Mouse (Mus musculus): ENCODE results near the gene Ncam2. TPM values are rescaled to one million over a fixed set of nuclear protein-coding genes. Genes with fewer than 3 reads are reported as not detected.
"Not testable (repeated sequence)": the region's sequence is repeated elsewhere in the genome, so short reads cannot be mapped to it uniquely, and the experiment has no call there.

The Ncam2 gene
- polyA plus RNA-seq, 1 experiment = not detected

GRCm38 (mm10) chr16:81380434-81380833, 179.9 kb downstream of the Ncam2 start:
- Histone ChIP-seq H3K9me3 (ENCODE audit: control insufficient read depth, low read length) (no peaks in the 10 kb centered on the region; the same call in 1 of the 2 replicates), H3K27me3 (ENCODE audit: control insufficient read depth) (no peaks in the 10 kb centered on the region), H3K4me3 (replicated peaks) (no peak overlapping the region), H3K36me3 (ENCODE audit: control insufficient read depth) (no peaks in the 10 kb centered on the region), H3K4me1 (ENCODE audit: control insufficient read depth) (no peaks in the 10 kb centered on the region)
- no peak for TF ChIP-seq TAL1 (IDR thresholded peaks at IDR 0.05; ENCODE audit: low read length)
- TF ChIP-seq GATA1 (IDR thresholded peaks at IDR 0.05; ENCODE audit: low read length) = no peak

- TF ChIP-seq TAL1 (IDR thresholded peaks at IDR 0.05; ENCODE audit: low read length) = no peak
- no peak for TF ChIP-seq GATA1 (IDR thresholded peaks at IDR 0.05; ENCODE audit: low read length)
- no peaks in the 10 kb centered on the region for H3K27me3 ChIP-seq (ENCODE audit: control insufficient read depth)
- H3K4me1 ChIP-seq (ENCODE audit: control insufficient read depth) = no peaks in the 10 kb centered on the region
- H3K9me3 ChIP-seq (ENCODE audit: control insufficient read depth, low read length) = 0 out of 2 replicates have a peak, but pooled peaks cover 3% of the 10 kb centered on the region
- no peaks in the 10 kb centered on the region for H3K36me3 ChIP-seq (ENCODE audit: control insufficient read depth)
- H3K4me3 ChIP-seq (replicated peaks) = no peak overlapping the region
Measured at GRCm38 (mm10) chr16:81388646-81389045, 188.1 kb downstream of the Ncam2 start.

- no peaks in the 10 kb centered on the region for H3K9me3 ChIP-seq (ENCODE audit: control insufficient read depth, low read length)
- TF ChIP-seq TAL1 (IDR thresholded peaks at IDR 0.05; ENCODE audit: low read length) = no peak
- TF ChIP-seq GATA1 (IDR thresholded peaks at IDR 0.05; ENCODE audit: low read length) = no peak
- no peaks in the 10 kb centered on the region for H3K4me1 ChIP-seq (ENCODE audit: control insufficient read depth)
- H3K4me3 ChIP-seq (replicated peaks) = no peak overlapping the region
- H3K27me3 ChIP-seq (ENCODE audit: control insufficient read depth) = no peaks in the 10 kb centered on the region
- no peaks in the 10 kb centered on the region for H3K36me3 ChIP-seq (ENCODE audit: control insufficient read depth)
Measured at GRCm38 (mm10) chr16:81434559-81434958, 234.1 kb downstream of the Ncam2 start.

GRCm38 (mm10) chr16:81437091-81437867, 236.8 kb downstream of the Ncam2 start:
- H3K9me3 ChIP-seq (ENCODE audit: control insufficient read depth, low read length) = no peaks in the 10 kb centered on the region
- no peaks in the 10 kb centered on the region for H3K27me3 ChIP-seq (ENCODE audit: control insufficient read depth)
- no peaks in the 10 kb centered on the region for H3K4me1 ChIP-seq (ENCODE audit: control insufficient read depth)
- no peaks in the 10 kb centered on the region for H3K36me3 ChIP-seq (ENCODE audit: control insufficient read depth)
- H3K4me3 ChIP-seq (replicated peaks) = no peak overlapping the region
- TF ChIP-seq GATA1 (IDR thresholded peaks at IDR 0.05; ENCODE audit: low read length) = no peak
- TF ChIP-seq TAL1 (IDR thresholded peaks at IDR 0.05; ENCODE audit: low read length) = no peak

- TF ChIP-seq GATA1 (IDR thresholded peaks at IDR 0.05; ENCODE audit: low read length) = no peak
- no peak for TF ChIP-seq TAL1 (IDR thresholded peaks at IDR 0.05; ENCODE audit: low read length)
- H3K9me3 ChIP-seq (ENCODE audit: control insufficient read depth, low read length) = no peaks in the 10 kb centered on the region
- no peaks in the 10 kb centered on the region for H3K4me1 ChIP-seq (ENCODE audit: control insufficient read depth)
- H3K4me3 ChIP-seq (replicated peaks) = no peak overlapping the region
- no peaks in the 10 kb centered on the region for H3K27me3 ChIP-seq (ENCODE audit: control insufficient read depth)
- H3K36me3 ChIP-seq (ENCODE audit: control insufficient read depth) = no peaks in the 10 kb centered on the region
Measured at GRCm38 (mm10) chr16:81437868-81438249, 237.4 kb downstream of the Ncam2 start.

- no peaks in the 10 kb centered on the region for H3K27me3 ChIP-seq (ENCODE audit: control insufficient read depth)
- H3K4me1 ChIP-seq (ENCODE audit: control insufficient read depth) = no peaks in the 10 kb centered on the region
- no peak overlapping the region for H3K4me3 ChIP-seq (replicated peaks)
- no peaks in the 10 kb centered on the region for H3K9me3 ChIP-seq (ENCODE audit: control insufficient read depth, low read length)
- no peaks in the 10 kb centered on the region for H3K36me3 ChIP-seq (ENCODE audit: control insufficient read depth)
- no peak for TF ChIP-seq TAL1 (IDR thresholded peaks at IDR 0.05; ENCODE audit: low read length)
Measured at GRCm38 (mm10) chr16:81450851-81451250, 250.4 kb downstream of the Ncam2 start.

- Histone ChIP-seq H3K36me3 (ENCODE audit: control insufficient read depth) (no peaks in the 10 kb centered on the region), H3K4me3 (replicated peaks) (no peak overlapping the region), H3K27me3 (ENCODE audit: control insufficient read depth) (no peaks in the 10 kb centered on the region), H3K9me3 (ENCODE audit: control insufficient read depth, low read length) (no peaks in the 10 kb centered on the region), H3K4me1 (ENCODE audit: control insufficient read depth) (no peaks in the 10 kb centered on the region)
- no peak for TF ChIP-seq TAL1 (IDR thresholded peaks at IDR 0.05; ENCODE audit: low read length)
- TF ChIP-seq GATA1 (IDR thresholded peaks at IDR 0.05; ENCODE audit: low read length) = no peak
Measured at GRCm38 (mm10) chr16:81452988-81453387, 252.5 kb downstream of the Ncam2 start.

GRCm38 (mm10) chr16:81454472-81454871, 254.0 kb downstream of the Ncam2 start:
- H3K4me3 ChIP-seq (replicated peaks) = no peak overlapping the region
- no peak for TF ChIP-seq GATA1 (IDR thresholded peaks at IDR 0.05; ENCODE audit: low read length)
- TF ChIP-seq TAL1 (IDR thresholded peaks at IDR 0.05; ENCODE audit: low read length) = no peak
- no peaks in the 10 kb centered on the region for H3K36me3 ChIP-seq (ENCODE audit: control insufficient read depth)
- H3K4me1 ChIP-seq (ENCODE audit: control insufficient read depth) = no peaks in the 10 kb centered on the region
- H3K27me3 ChIP-seq (ENCODE audit: control insufficient read depth) = no peaks in the 10 kb centered on the region
- no peaks in the 10 kb centered on the region for H3K9me3 ChIP-seq (ENCODE audit: control insufficient read depth, low read length)

- not testable (repeated sequence) for H3K9me3 ChIP-seq (ENCODE audit: control insufficient read depth, low read length); H3K27me3 ChIP-seq (ENCODE audit: control insufficient read depth); H3K4me3 ChIP-seq (replicated peaks); H3K36me3 ChIP-seq (ENCODE audit: control insufficient read depth); H3K4me1 ChIP-seq (ENCODE audit: control insufficient read depth)
Measured at GRCm38 (mm10) chr16:81462731-81463130, 262.2 kb downstream of the Ncam2 start.

- no peak overlapping the region for H3K4me3 ChIP-seq (replicated peaks)
- TF ChIP-seq GATA1 (IDR thresholded peaks at IDR 0.05; ENCODE audit: low read length) = no peak
- no peak for TF ChIP-seq TAL1 (IDR thresholded peaks at IDR 0.05; ENCODE audit: low read length)
- no peaks in the 10 kb centered on the region for H3K4me1 ChIP-seq (ENCODE audit: control insufficient read depth)
- H3K9me3 ChIP-seq (ENCODE audit: control insufficient read depth, low read length) = no peaks in the 10 kb centered on the region
- no peaks in the 10 kb centered on the region for H3K36me3 ChIP-seq (ENCODE audit: control insufficient read depth)
- no peaks in the 10 kb centered on the region for H3K27me3 ChIP-seq (ENCODE audit: control insufficient read depth)
Measured at GRCm38 (mm10) chr16:81472925-81473324, 272.4 kb downstream of the Ncam2 start.
